Mouse (Mus musculus) heart, adult 2 months (tissue): ENCODE data around the gene Limch1.

Experiments
- CTCF ChIP-seq: fragments of 200-600 bp; IDR thresholded peaks from 2 replicates; pipeline ENCODE4 v1.8.1; 2022; ENCODE audit warnings: antibody characterized with exemption, mild to moderate bottlenecking, moderate library complexity
- EP300 ChIP-seq: fragments of 200-500 bp; IDR thresholded peaks from 2 replicates; pipeline ENCODE4 v1.6.1; 2011; ENCODE audit warnings: low read depth, low read length, control low read depth; ENCODE audit not compliant: insufficient read depth
- POLR2A ChIP-seq: fragments of 200-500 bp; IDR thresholded peaks from 2 replicates; pipeline ENCODE4 v1.6.1; 2011; ENCODE audit warnings: mild to moderate bottlenecking, low read depth, low read length, control low read depth; ENCODE audit not compliant: insufficient read depth

- TF ChIP-seq CTCF (no peak), POLR2A (no peak), EP300 (no peak)
Observed at GRCm38 (mm10) chr5:67101793-67102600, 356.4 kb downstream of the Limch1 start.
